Mouse (Mus musculus) ES-E14 (cell line): ENCODE measurements around the gene Atp5mpl. TPM values are rescaled to one million over a fixed set of nuclear protein-coding genes. Genes with fewer than 3 reads are reported as not detected.
"Not testable (repeated sequence)": the region's sequence is repeated elsewhere in the genome, so short reads cannot be mapped to it uniquely, and the experiment has no call there.

Experiments used
- DNase-seq: peaks from one replicate; pipeline ENCODE4 v3.0.0-alpha.2; 2013; ENCODE audit warnings: low read depth, low spot score
- H3K27ac ChIP-seq: 2 replicates; pipeline ENCODE4 v1.5.1; 2012; ENCODE audit warnings: low read depth, mild to moderate bottlenecking, low read length, moderate library complexity, mixed read lengths; ENCODE audit not compliant: poor library complexity, insufficient read depth, severe bottlenecking
- H3K36me3 ChIP-seq: 2 replicates; pipeline ENCODE4 v1.6.1; 2012; ENCODE audit warnings: mild to moderate bottlenecking, low read length, moderate library complexity, mixed read lengths; ENCODE audit not compliant: control insufficient read depth, poor library complexity, insufficient read depth, severe bottlenecking
- H3K4me1 ChIP-seq, 2 experiments: fragments of 150-350 bp in 1 of 2; sonication (generic) in 1 of 2; 2 replicates each; pipeline ENCODE4 v1.6.1; 2012; ENCODE audit warnings: low read length in 2 of 2, mild to moderate bottlenecking in 1 of 2, mixed read lengths in 1 of 2; ENCODE audit not compliant: control insufficient read depth in 2 of 2, insufficient read depth in 2 of 2, poor library complexity in 1 of 2
- H3K4me3 ChIP-seq, 2 experiments: fragments of 150-350 bp in 1 of 2; sonication (generic) in 1 of 2; 2 replicates each; pipeline ENCODE4 v1.5.1; 2012; ENCODE audit warnings: low read length in 2 of 2, low read depth in 1 of 2, mild to moderate bottlenecking in 1 of 2, mixed read lengths in 1 of 2; ENCODE audit not compliant: insufficient read depth in 1 of 2, poor library complexity in 1 of 2, severe bottlenecking in 1 of 2
- H3K9ac ChIP-seq: 2 replicates; pipeline ENCODE4 v1.6.1; 2012; ENCODE audit warnings: low read depth, mild to moderate bottlenecking, low read length, mixed read lengths; ENCODE audit not compliant: poor library complexity, insufficient read depth, severe bottlenecking
- H3K9me3 ChIP-seq: fragments of 150-350 bp; sonication (generic); 2 replicates; pipeline ENCODE4 v1.6.1; 2012; ENCODE audit warnings: low read depth, mild to moderate bottlenecking, low read length; ENCODE audit not compliant: control insufficient read depth, insufficient read depth
- CHD2 ChIP-seq: IDR thresholded peaks from 2 replicates; pipeline ENCODE4 v1.6.1; 2014; ENCODE audit warnings: mild to moderate bottlenecking, low read depth, low read length, inconsistent platforms
- HCFC1 ChIP-seq: IDR thresholded peaks from 2 replicates; pipeline ENCODE4 v1.6.1; 2012; ENCODE audit warnings: low read length, inconsistent platforms, borderline replicate concordance; ENCODE audit not compliant: insufficient read depth
- MAFK ChIP-seq: IDR thresholded peaks from 2 replicates; pipeline ENCODE4 v1.6.1; 2014; ENCODE audit warnings: mild to moderate bottlenecking, low read depth, low read length, inconsistent platforms; ENCODE audit not compliant: insufficient read depth
- ZC3H11A ChIP-seq: IDR thresholded peaks from 2 replicates; pipeline ENCODE4 v1.6.1; 2012; ENCODE audit warnings: low read depth, mild to moderate bottlenecking, inconsistent platforms, low read length, borderline replicate concordance
- ZNF384 ChIP-seq: IDR thresholded peaks from 2 replicates; pipeline ENCODE4 v1.6.1; 2012; ENCODE audit warnings: low read depth, low read length, inconsistent platforms
- in situ Hi-C, 2 experiments: fragments of 600-800 bp; cut with MboI; formaldehyde crosslinking; loops; one replicate each; pipeline ENCODE4 v1.15.1; 2025; ENCODE audit warnings: low sequenced_read_pairs in 2 of 2, inconsistent platforms in 1 of 2; ENCODE audit not compliant: unreplicated experiment in 2 of 2
- total RNA-seq: library from RNA; depleted of rRNA; stranded (reverse); fragments of 300-350 nt; gene quantifications from 2 replicates; pipeline ENCODE4 v1.2.3, GENCODE M21; 2012

Gene Atp5mpl
- total RNA-seq, 1 experiment: 297 TPM

DNA sequence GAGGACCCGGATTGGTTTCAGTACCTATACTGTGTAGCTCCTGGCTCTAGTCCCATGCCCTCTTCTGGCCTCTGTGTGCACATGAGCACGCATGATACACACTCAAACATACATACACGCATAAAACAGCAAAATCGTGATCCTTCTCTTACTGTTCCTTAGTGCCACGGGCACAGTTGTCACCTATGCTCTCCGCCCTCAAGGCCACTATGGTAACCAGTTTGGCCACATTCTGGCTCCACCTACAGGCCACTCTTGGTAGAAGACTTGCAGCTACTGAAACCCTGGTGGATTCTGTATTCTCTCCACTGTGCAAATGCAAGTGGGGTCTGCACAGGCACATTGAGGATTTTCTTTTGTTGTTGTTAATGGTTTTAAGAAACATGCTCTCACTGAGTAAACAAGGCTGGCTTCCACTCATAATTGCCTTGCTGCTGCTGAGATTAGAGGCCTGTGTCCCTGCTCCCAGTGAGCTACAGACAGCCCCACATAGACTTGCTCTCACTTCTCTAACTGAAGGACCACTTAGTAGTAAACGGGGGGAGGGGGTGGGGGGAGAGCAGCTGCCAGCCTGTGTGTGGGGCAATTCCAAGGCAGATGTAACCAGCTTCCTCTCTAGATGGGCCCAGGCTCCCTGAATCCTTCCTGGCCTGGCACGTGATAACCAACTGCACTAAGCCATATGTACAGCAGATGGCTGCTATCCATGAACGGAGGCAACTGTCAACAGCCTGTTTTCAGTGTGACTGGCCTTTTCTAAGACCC lies 8.5 kb downstream of the Atp5mpl start:
- no peak for TF ChIP-seq CHD2
- TF ChIP-seq HCFC1: no peak
- no peak for TF ChIP-seq MAFK
- no peak for TF ChIP-seq ZNF384
- TF ChIP-seq ZC3H11A: no peak

DNA sequence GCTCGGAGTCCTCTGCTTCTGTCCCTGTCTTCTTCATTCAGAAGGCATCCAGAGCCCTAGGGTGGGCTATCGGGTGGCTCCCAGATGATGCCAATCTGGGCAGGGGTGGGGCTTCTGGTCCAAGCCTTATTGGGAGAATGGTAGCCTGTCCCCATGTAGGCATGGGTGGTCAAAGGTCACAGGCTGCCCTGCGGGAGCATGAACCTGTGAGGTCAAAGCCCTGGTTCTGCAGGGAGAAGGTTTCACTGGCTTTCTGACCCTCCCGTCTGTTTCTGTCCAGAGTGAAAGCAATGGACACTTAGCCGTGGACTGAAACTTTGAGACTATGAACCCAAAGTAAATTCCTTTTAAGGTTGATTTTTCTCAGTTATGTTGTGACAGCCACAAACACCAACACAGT lies 10.6 kb downstream of the Atp5mpl start:
- no peak for TF ChIP-seq CHD2
- TF ChIP-seq ZC3H11A: no peak
- no peak for TF ChIP-seq MAFK
- no peak for TF ChIP-seq HCFC1
- TF ChIP-seq ZNF384: no peak
- Histone ChIP-seq H3K4me3 (no peak overlapping the region), H3K9me3 (no peaks in the 10 kb centered on the region), H3K36me3 (peaks cover 17% of the 10 kb centered on the region), H3K27ac (no peak overlapping the region), H3K9ac (no peak overlapping the region), H3K4me1 (no peaks in the 10 kb centered on the region)
- DNase-seq: no peak
- in situ Hi-C loops: no loop called here

More for the DNA sequence above, 8.5 kb downstream of the Atp5mpl start:
- Histone ChIP-seq H3K9ac (no peak overlapping the region), H3K36me3 (peaks cover 30% of the 10 kb centered on the region), H3K4me3 (no peak overlapping the region), H3K9me3 (no peaks in the 10 kb centered on the region), H3K27ac (no peak overlapping the region), H3K4me1 (no peaks in the 10 kb centered on the region)
- DNase-seq: no peak
- in situ Hi-C loops: no loop called here

DNA sequence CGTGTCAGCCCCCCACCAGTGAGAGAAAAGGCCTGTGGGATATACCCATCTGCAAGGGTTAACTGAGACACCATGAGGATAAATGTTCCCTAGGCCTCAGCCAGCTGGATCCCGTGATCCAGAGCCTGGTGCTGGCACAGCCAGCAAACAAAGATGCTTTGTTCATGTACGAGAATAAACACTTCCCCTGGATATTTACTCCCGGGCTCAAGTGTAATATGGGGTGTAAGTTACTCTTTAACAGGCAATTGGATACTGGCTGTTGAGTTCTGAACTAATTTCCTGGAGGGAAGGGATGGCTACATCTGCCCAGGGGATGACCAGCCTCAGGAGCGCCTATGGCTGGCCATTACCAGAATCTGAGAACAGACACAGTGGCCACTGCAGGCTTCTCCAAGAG lies 15.1 kb downstream of the Atp5mpl start:
- in situ Hi-C loops: no loop called here
- no peaks in the 10 kb centered on the region for H3K4me1 ChIP-seq
- H3K4me3 ChIP-seq: no peak overlapping the region
- no peak overlapping the region for H3K27ac ChIP-seq
- TF ChIP-seq HCFC1 (no peak), ZC3H11A (no peak), CHD2 (no peak), ZNF384 (no peak), MAFK (no peak)
- H3K36me3 ChIP-seq: no peaks in the 10 kb centered on the region
- no peak overlapping the region for H3K9ac ChIP-seq
- no peaks in the 10 kb centered on the region for H3K9me3 ChIP-seq
- DNase-seq: no peak

DNA sequence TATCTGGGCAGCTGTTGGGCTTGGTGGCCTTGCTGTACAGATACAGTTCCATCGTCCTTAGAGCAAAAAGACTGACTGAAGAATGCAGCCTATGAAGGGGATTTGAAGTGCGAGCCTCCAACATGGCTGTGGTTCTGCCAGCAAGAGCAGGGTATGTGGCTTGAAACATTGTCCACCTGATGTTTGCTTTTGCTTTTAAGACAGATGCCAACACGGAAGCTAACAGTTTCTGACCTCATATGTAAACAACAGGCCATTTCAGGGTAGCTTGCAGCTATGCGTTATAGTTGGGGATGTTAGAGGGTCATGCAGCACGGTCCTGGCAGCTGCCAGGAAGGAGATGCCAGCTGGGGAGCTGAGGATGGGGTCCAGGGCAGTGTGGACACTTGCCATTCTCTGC lies 16.3 kb downstream of the Atp5mpl start:
- Histone ChIP-seq H3K4me3 (no peak overlapping the region), H3K9me3 (no peaks in the 10 kb centered on the region), H3K36me3 (no peaks in the 10 kb centered on the region), H3K4me1 (peaks cover 0 to 2% of the 10 kb centered on the region in 2 experiments; a peak in 1 of 4 replicates), H3K9ac (no peak overlapping the region), H3K27ac (no peak overlapping the region)
- TF ChIP-seq MAFK: no peak
- in situ Hi-C loops: no loop called here
- DNase-seq: no peak

DNA sequence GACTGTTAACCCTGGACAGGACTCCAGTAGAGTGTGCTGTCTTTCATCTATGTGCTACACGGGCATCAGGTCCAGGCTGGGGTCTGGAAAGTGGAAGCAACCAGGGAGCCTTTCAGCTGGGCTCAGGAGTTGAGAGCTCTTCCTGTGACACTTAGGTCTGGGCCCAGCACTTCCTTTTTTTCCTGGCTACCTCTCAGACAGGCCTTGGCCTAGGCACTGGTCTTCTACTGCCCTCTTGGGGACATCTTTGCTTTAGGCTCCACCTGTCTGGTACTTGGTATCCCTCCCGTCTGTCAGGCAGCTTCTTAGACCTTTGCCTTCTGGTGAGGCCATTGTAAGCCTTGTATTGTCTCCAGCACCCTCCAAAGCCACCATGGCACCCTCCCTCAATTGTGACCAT lies 20.1 kb downstream of the Atp5mpl start:
- H3K4me3 ChIP-seq: no peak overlapping the region
- no peak for DNase-seq
- no peak overlapping the region for H3K9ac ChIP-seq
- H3K27ac ChIP-seq: no peak overlapping the region; the same call in 1 of the 2 replicates
- H3K9me3 ChIP-seq: no peaks in the 10 kb centered on the region
- in situ Hi-C loops: no loop called here
- TF ChIP-seq ZC3H11A (no peak; the same call in 1 of the 2 replicates), CHD2 (no peak), HCFC1 (no peak), ZNF384 (no peak), MAFK (no peak)
- H3K36me3 ChIP-seq: no peaks in the 10 kb centered on the region
- H3K4me1 ChIP-seq: peaks cover 2 to 18% of the 10 kb centered on the region in 2 experiments; a peak in 3 of 4 replicates

DNA sequence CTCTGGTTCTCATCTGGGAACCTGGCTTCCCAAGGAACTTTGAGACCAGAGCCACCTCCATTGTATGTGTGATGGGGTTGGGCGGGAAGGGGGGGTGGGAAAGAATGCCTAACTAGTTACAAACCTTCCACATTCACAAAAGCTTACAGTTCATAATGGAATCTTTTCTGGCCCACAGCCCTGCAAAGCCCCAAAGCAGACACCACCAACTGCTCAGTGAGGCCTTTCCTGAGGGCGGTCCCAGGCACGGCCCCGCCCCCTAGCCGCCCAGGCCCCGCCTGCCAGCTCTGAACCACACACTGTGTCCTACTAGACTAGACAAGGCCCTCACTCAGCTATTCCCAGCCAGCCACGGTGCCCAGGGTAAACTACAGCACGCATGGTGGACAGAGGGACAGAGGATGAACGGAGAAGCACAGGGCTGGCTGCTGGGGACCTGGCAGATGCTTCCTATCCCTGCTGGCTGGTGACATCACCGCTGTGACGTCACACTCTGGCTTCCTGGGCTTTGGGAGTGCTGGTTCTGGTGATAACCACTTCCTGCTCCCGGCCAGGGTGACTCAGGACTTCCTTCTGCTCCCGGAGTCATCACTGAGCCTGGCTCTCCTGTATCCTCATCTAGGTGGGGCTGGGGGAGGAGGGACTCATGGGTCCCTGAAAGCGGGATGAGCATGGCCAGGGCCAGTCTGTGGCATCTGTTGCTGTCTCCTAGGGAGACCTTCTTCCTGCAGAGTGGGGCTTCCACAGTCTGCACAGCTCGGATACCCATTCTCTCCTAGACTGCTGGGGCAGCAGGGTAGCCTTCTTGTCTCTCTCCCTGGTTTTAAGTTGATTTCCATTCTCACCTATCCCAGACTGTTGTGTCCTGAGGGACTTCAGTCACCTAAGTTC lies 20.8 kb downstream of the Atp5mpl start:
- in situ Hi-C loops, H3K4me3 ChIP-seq, H3K9me3 ChIP-seq, DNase-seq, H3K27ac ChIP-seq, H3K9ac ChIP-seq, H3K36me3 ChIP-seq: not testable (repeated sequence)
- peaks cover 2 to 18% of the 10 kb centered on the region in 2 experiments; a peak in 3 of 4 replicates for H3K4me1 ChIP-seq
